Mouse (Mus musculus) adrenal gland (tissue): ENCODE data around the gene Tas2r117.

Experiments
- intact Hi-C: fragments of 180-260 bp; cut with DNase I; formaldehyde crosslinking; loops from one replicate; pipeline ENCODE4 v1.15.1; 2025
- long read RNA-seq, 2 experiments: library from polyadenylated mRNA; unstranded; transcript quantifications; one replicate each; pipeline ENCODE4 v2.0.0; 2020; ENCODE audit warnings: borderline replicate concordance in 1 of 2; ENCODE audit not compliant: insufficient replicate concordance in 1 of 2

Tas2r117 gene
- long read RNA-seq, experiment 1: 0 reads
- long read RNA-seq, experiment 2: 0 reads

GRCm38 (mm10) chr6:132802518-132802917 is at the start of gene Tas2r117:
Gene Tas2r117 (plus strand): TSS chr6:132802818.
- intact Hi-C loops: loop anchor here (10.0 kb wide), 1 partner anchor 182 kb away; the partner anchor contains the start of gene Tas2r109

- intact Hi-C loops: no loop called here
Measured at GRCm38 (mm10) chr6:132754430-132754829, 48.2 kb upstream of the Tas2r117 start, which contains the start of gene Tas2r124. Gene Tas2r124 (plus strand): TSS chr6:132754730.

- intact Hi-C loops: no loop called here
Measured at GRCm38 (mm10) chr6:132761831-132762230, 40.8 kb upstream of the Tas2r117 start, which contains the start of gene Tas2r102. Gene Tas2r102 (plus strand): TSS chr6:132762131.

GRCm38 (mm10) chr6:132778062-132778461 is 24.6 kb upstream of the Tas2r117 start, which contains the start of gene Tas2r136:
Gene Tas2r136 (minus strand): TSS chr6:132778162.
- intact Hi-C loops: no loop called here

GRCm38 (mm10) chr6:132795393-132795792 is 7.2 kb upstream of the Tas2r117 start:
- intact Hi-C loops: no loop called here

GRCm38 (mm10) chr6:132846842-132847241 is 44.2 kb downstream of the Tas2r117 start, which contains the start of gene Tas2r123:
Gene Tas2r123 (plus strand): TSS chr6:132847142.
- intact Hi-C loops: no loop called here
